Mouse (Mus musculus): ENCODE measurements around the gene Ppm1l.

Gene Ppm1l

GRCm38 (mm10) chr3:69329910-69330309, 13.2 kb downstream of the Ppm1l start:
- in situ Hi-C loops (cut with MboI; ENCODE audit: low sequenced_read_pairs), result no loop called here

- in situ Hi-C loops (cut with MboI; ENCODE audit: low sequenced_read_pairs), result no loop called here
Measured at GRCm38 (mm10) chr3:69333819-69334218, 17.2 kb downstream of the Ppm1l start.

DNA sequence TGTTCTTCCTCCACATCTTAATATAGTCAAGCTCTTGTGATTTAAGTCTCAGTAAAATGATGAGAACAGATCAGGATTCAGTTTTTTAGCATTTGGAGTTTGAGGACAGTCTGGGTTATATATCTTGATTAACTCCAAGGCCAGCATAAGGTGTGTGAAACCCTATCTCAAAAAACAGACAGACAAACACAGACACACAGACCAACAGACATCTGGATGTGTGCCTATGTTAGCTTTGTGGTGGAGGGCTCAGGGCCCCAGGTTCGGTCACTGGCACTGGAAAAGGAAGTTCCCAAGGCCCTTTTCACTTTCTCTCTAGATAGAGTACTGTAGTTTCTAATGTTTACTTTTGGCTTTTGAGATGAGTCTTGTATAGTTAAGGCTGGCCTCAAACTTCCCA, 23.8 kb downstream of the Ppm1l start:
- in situ Hi-C loops (cut with MboI; ENCODE audit: low sequenced_read_pairs), result no loop called here

DNA sequence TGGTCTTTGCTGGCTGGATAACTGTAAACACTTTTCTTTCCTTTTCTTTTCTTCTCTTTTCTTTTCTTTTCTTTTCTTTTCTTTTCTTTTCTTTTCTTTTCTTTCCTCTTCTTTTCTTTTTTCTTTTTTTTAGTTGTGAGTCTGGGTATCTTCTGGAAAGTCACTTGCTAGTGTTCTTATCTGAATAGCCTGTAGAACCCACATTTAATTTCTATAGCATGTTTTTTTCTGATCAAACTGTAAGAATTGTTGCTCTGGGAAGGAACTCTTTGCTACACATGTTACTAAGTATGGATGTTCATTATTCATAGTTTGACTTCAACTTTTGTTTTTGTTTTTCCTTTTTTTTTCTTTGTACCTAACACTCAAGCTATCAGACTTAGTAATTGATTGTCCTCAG, 24.3 kb downstream of the Ppm1l start:
- in situ Hi-C loops (cut with MboI; ENCODE audit: low sequenced_read_pairs), result no loop called here

GRCm38 (mm10) chr3:69341514-69341913, 24.9 kb downstream of the Ppm1l start:
- in situ Hi-C loops (cut with MboI; ENCODE audit: low sequenced_read_pairs), result no loop called here

DNA sequence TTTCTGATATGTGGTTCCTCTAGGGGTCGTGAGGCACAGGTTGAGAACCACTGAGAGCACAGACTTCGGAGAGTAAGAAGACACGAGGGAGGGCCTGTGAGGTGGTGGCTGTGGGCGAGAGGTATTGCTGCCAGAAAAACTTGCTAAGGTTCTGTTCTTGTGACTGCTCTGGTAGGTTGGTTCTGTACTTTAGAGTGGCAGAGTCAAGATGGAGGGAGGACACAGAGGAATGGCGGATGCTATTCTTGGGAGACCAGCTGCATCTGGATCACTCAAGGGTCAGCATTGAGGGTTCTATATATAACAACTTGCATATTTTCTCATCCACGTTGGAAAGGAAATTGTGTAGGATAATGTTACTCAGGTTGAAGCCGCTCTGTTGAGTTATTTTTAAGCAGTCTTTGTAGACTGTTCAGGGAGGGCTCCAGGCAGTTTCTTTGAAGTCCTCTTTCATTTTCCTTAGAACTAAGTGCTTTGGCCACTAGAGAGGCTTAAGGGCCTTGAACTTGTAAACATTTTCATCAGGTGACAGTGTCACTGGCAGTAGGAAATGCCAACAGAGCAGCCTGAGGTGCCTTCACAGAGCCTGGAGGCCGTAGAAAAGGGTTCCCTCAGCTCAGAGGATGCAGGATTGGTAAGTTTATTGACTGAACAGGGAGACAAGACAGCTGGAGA, 25.7 kb downstream of the Ppm1l start:
- in situ Hi-C loops (cut with MboI; ENCODE audit: low sequenced_read_pairs), result no loop called here

DNA sequence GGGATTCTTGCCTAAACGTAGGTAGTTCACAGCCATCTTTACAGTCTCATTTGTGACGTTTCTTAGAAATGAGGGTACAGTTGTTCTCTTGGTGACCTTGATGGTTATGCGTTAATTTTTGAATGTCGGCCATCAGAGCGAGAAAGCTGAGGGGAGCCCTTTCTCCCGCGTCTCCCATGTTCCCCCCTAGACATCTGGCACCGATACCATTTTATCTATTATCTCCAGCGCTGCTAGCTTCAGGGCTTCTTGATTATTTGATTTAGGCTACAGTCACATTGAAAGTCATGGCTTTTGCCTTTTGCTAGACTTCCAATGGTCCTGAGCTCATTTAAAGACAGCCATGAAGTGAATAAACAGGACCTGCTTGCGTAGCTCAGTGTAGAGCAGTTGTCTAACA, 26.5 kb downstream of the Ppm1l start:
- in situ Hi-C loops (cut with MboI; ENCODE audit: low sequenced_read_pairs), result no loop called here

GRCm38 (mm10) chr3:69346514-69346913, 29.9 kb downstream of the Ppm1l start:
- in situ Hi-C loops (cut with MboI; ENCODE audit: low sequenced_read_pairs), result no loop called here

DNA sequence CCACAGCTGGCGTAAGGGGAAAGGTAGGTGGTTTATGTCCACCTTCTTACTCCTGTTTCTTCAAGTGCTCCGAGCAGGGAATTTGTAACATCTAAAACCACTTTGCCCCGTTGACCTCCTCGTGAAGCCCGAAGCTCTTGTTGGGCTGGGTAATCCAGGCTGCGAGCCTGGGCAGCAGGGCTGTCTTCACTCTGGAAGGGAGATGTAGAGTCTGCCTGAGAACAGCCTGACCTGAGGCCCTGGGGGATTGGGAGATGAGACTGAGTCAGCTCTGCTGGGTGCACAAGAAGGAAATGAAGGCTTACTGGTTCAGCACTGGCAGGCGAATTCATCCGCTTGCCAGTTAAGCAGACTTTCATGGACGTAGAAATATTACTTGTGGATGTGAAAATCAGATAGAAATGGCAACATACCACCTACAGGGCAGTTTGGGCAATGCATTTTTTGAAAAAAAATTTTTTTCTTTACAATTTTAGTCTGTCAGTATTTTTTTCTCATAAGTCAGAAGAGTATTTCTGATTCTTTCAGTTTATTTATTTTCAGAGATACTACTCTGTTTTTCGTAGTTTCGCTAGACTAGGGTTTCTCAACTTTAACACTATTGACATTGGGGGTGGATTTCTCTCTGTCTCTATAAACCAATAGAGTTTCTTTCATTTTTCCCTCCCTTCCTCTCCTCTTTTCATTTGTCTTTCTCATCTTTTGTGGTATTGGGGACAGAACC, 31.7 kb downstream of the Ppm1l start:
- in situ Hi-C loops (cut with MboI; ENCODE audit: low sequenced_read_pairs), result no loop called here

DNA sequence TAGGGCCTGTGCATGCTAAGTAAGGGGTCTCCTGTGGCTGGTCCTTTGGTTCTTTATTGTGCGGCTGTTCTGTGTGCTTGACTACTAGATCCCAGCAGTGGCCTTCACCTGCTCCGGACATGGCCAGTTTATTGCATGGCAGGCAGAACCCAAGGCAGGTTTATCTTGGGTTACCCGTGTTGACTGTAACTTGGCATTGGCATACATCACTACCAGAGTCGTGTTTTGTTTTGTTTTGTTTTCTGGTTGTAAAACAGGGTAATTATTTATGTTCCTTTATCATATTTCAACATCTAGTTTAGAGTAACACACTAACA, 32.2 kb downstream of the Ppm1l start:
- in situ Hi-C loops (cut with MboI; ENCODE audit: low sequenced_read_pairs), result no loop called here

DNA sequence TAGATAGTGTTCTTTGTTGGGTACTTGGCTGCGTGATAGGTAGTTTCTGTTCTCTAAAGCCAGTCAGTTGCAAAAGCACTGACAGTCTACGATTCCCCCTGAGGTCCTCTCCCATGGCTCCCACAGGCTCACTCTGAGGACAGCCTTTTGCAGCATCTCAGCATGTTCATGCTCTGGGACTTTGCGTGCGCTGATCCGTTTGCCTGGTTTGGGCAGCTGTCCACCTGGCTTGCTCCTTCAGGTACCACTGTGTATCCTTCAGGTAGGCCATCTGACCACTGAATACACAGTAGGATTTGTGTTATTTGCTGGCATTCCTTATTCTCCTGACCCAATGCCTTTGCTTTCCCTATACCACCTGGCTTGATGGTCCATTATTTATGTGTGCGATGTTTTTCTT, 33.3 kb downstream of the Ppm1l start:
- in situ Hi-C loops (cut with MboI; ENCODE audit: low sequenced_read_pairs), result no loop called here

DNA sequence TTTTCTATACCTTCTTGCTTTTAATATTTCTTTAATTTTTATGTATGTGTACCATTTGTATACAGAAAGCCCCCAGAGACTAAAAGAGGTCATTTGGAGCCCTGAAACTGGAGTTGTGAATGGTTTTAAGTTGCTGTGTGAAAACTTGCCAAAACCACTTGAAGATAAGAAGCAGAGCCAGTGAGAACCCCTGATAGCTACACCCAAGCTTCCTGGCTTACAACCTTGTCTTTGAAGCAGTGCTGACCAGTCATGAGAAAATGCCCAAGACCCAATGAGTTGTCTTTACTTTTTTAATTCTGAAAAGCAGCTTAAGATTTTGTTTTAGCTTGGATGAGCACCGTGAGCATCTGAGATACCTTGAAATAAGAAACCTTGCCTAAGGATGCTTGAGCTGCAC, 35.5 kb downstream of the Ppm1l start:
- in situ Hi-C loops (cut with MboI; ENCODE audit: low sequenced_read_pairs), result no loop called here

- in situ Hi-C loops (cut with MboI; ENCODE audit: low sequenced_read_pairs), result no loop called here
Measured at GRCm38 (mm10) chr3:69354681-69355080, 38.0 kb downstream of the Ppm1l start.

DNA sequence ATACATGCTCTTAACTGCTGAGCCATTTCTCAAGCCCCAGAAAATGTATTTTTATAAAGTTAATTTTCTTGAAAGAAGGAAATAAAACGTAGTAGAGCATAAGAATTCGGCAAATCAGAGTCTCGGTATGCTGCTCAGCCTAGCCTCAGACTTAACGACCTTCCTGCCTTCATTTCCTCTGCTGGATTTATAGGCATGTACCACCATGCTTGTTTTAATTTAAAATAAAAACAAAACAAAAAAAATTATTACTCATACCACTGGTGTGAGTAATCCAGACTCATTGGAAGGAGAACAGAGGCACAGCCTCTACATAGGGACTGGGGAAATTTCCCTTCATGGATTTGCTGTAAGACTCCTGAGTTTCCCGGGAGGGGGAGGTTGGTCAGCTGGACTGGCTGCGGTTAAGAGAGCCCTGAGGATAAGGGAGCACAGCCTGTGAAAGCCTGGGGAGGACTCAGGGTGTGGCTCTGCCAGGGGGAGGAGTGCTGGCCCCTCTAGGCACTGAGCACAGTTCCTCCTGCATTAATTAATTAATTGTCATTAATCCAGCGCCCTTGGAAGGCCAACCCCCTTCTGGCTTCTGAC, 39.5 kb downstream of the Ppm1l start:
- in situ Hi-C loops (cut with MboI; ENCODE audit: low sequenced_read_pairs), result no loop called here

GRCm38 (mm10) chr3:69356781-69357180, 40.1 kb downstream of the Ppm1l start:
- in situ Hi-C loops (cut with MboI; ENCODE audit: low sequenced_read_pairs), result no loop called here

- in situ Hi-C loops (cut with MboI; ENCODE audit: low sequenced_read_pairs), result no loop called here
Measured at GRCm38 (mm10) chr3:69357897-69358619, 41.4 kb downstream of the Ppm1l start.

GRCm38 (mm10) chr3:69358620-69358964, 41.9 kb downstream of the Ppm1l start:
- in situ Hi-C loops (cut with MboI; ENCODE audit: low sequenced_read_pairs), result no loop called here

GRCm38 (mm10) chr3:69360263-69360895, 43.7 kb downstream of the Ppm1l start:
- in situ Hi-C loops (cut with MboI; ENCODE audit: low sequenced_read_pairs), result no loop called here

DNA sequence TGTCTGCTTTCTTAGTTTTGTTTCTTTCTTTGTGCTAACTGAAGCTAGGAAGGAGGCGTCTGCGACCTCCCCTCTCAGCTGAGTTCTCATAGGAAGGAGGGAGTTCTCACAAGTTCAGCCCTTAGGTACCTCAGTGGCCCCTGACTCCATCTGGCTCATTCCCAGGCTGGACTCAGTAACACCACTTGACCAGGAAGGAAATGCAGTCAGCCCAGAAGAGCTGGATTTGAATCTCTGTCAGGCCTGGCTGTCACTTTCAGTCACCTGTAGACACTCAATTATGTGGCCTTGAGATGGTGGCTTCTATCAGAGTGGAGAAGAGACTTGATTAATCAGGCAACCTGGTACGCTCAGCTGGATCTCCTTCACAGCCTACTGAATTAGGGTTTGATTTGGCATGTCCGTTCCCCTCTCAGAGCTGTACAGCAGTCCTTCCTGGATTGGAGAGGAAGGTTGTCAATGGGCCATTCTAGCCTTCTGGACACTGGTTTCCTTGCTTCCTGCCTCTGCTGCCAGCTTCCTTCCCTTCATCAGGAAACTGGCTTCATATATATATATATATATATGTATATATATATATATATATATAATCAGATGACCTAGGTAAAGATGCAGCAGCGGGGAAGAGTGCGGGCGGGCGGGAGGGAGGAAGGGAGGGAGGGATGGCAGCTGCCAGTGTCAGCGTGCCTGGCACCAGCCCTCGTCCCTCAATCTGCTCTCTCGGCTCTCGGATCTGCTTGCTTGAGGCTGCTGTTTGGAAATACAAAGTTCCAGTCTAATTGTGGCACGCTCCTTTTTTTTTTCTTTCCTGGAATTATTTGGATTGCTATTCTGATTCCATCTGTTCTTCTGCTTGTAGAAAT, 45.1 kb downstream of the Ppm1l start:
- in situ Hi-C loops (cut with MboI; ENCODE audit: low sequenced_read_pairs), result no loop called here

- in situ Hi-C loops (cut with MboI; ENCODE audit: low sequenced_read_pairs), result no loop called here
Measured at GRCm38 (mm10) chr3:69362350-69362790, 45.7 kb downstream of the Ppm1l start.
